8 mouse cellular contexts compared by ENCODE assay signal in genomic region chr3:80079801-80080418, GRCm38 (mm10).
A peak's percentile ranks its signal among the peaks of the same experiment; 100 is the strongest.
DNase-seq lines count a peak whose midpoint lies in the region; ATAC-seq and TF ChIP-seq lines count a peak whose summit lies in the region.

No protein-coding gene starts in this region.

- no peak overlapping the region for H3K27ac ChIP-seq in limb, embryonic 13.5 days
- no peak overlapping the region for H3K27ac ChIP-seq in stomach, embryonic 16.5 days (ENCODE audit: low read length)

- 10% methylated on average over 10 of the region's 10 CpGs for WGBS in limb, embryonic 13.5 days
- 11% methylated on average over 10 of the region's 10 CpGs for WGBS in stomach, embryonic 16.5 days

- peak; percentile 24 for DNase-seq in 3134 (ENCODE audit: extremely low read depth, insufficient read length, low spot score)
- DNase-seq in embryo, embryonic 10 days (ENCODE audit: low spot score), result peak; percentile 87
- DNase-seq in gastrocnemius, postnatal 4 days (ENCODE audit: low spot score in 2 of 2), result peak; percentile 25 to 73
- DNase-seq in kidney, adult 9 months, result peak; percentile 67

- TF ChIP-seq POLR2A in myocyte (IDR thresholded peaks at IDR 0.05; ENCODE audit: insufficient read length, low read depth), result no peak

- H3K36me3 ChIP-seq in limb, embryonic 13.5 days, result no peaks in the 10 kb centered on the region
- H3K36me3 ChIP-seq in myocyte (ENCODE audit: control insufficient read depth, insufficient read depth), result no peaks in the 10 kb centered on the region
- H3K36me3 ChIP-seq in stomach, embryonic 16.5 days (ENCODE audit: control insufficient read depth, insufficient read depth, low read length), result no peaks in the 10 kb centered on the region

- no peaks in the 10 kb centered on the region for H3K4me1 ChIP-seq in limb, embryonic 13.5 days
- H3K4me1 ChIP-seq in stomach, embryonic 16.5 days (ENCODE audit: control insufficient read depth, insufficient read depth, low read length), result 0 out of 2 replicates have a peak, but pooled peaks cover 2% of the 10 kb centered on the region

- no peaks in the 10 kb centered on the region for H3K79me2 ChIP-seq in myocyte (ENCODE audit: control insufficient read depth, insufficient read depth)

- no peak overlapping the region for H3ac ChIP-seq in myocyte (ENCODE audit: control insufficient read depth, insufficient read length)

- H3K9ac ChIP-seq in limb, embryonic 13.5 days, result peak overlapping the region; percentile 51
- H3K9ac ChIP-seq in stomach, embryonic 16.5 days (ENCODE audit: low read length), result peak overlapping the region; percentile 29; the same call in 1 of the 2 replicates

- ATAC-seq in activated CD4-positive, CD25-positive, alpha-beta regulatory T cell, adult 4 months, result peak; percentile 49
- no peak for ATAC-seq in limb, embryonic 13.5 days (ENCODE audit: low FRiP score, low read depth)
- ATAC-seq in stomach, embryonic 16.5 days (ENCODE audit: insufficient read depth, low FRiP score), result no peak

- H3K27me3 ChIP-seq in limb, embryonic 13.5 days, result no peaks in the 10 kb centered on the region
- no peaks in the 10 kb centered on the region for H3K27me3 ChIP-seq in myocyte (ENCODE audit: control insufficient read depth, insufficient read depth, insufficient read length)
- no peaks in the 10 kb centered on the region for H3K27me3 ChIP-seq in stomach, embryonic 16.5 days (ENCODE audit: control insufficient read depth, insufficient read depth, low read length)

- H3K4me2 ChIP-seq in limb, embryonic 13.5 days (replicated peaks), result peak overlapping the region; percentile 60
- H3K4me2 ChIP-seq in myocyte (ENCODE audit: low read depth), result peak overlapping the region; percentile 60
- peak overlapping the region; percentile 41 for H3K4me2 ChIP-seq in stomach, embryonic 16.5 days (ENCODE audit: low read depth, low read length)

- H3K9me3 ChIP-seq in limb, embryonic 13.5 days, result no peaks in the 10 kb centered on the region; the same call in 1 of the 2 replicates
- no peaks in the 10 kb centered on the region for H3K9me3 ChIP-seq in stomach, embryonic 16.5 days (replicated peaks; ENCODE audit: control insufficient read depth, low read length)

- peak overlapping the region; percentile 35 for H3K4me3 ChIP-seq in limb, embryonic 13.5 days
- H3K4me3 ChIP-seq in myocyte, result no peak overlapping the region
- peak overlapping the region; percentile 20; the same call in 1 of the 2 replicates for H3K4me3 ChIP-seq in stomach, embryonic 16.5 days (replicated peaks; ENCODE audit: low read length)

TF ChIP-seq in myocyte, 11 proteins besides CTCF, POLR2A, EP300 and RAD21:
- no peak for TF ChIP-seq MAX (IDR thresholded peaks at IDR 0.05; ENCODE audit: low read depth)

Comparison
In these comparisons a context has a peak if more than half of its experiments do, and no peak if none do; other contexts are left out.
1. DNase-seq: peak in every context shown above with its lines; median percentile 87 in embryo, embryonic 10 days; 67 in kidney, adult 9 months; 49 in gastrocnemius, postnatal 4 days; 24 in 3134.